Mouse (Mus musculus): Measurements from ENCODE around the gene Ifitm10. TPM values are rescaled to one million over a fixed set of nuclear protein-coding genes. Genes with fewer than 3 reads are reported as not detected.
"Not testable (repeated sequence)": the region's sequence is repeated elsewhere in the genome, so short reads cannot be mapped to it uniquely, and the experiment has no call there.

The Ifitm10 gene
- polyA plus RNA-seq, 1 experiment: 10.8 TPM

GRCm38 (mm10) chr7:142415314-142415713 is 41.8 kb upstream of the Ifitm10 start:
- no peak for DNase-seq
- H3K4me1 ChIP-seq (replicated peaks; ENCODE audit: control insufficient read depth, insufficient read depth, low read length): no peaks in the 10 kb centered on the region
- no peak overlapping the region for H3K4me3 ChIP-seq (ENCODE audit: control insufficient read depth, insufficient read depth, low read length)
- no peaks in the 10 kb centered on the region for H3K27me3 ChIP-seq (ENCODE audit: control insufficient read depth, insufficient read depth, low read length)
- TF ChIP-seq CTCF (IDR thresholded peaks at IDR 0.05; ENCODE audit: borderline replicate concordance, control insufficient read depth, extremely low read depth, insufficient read depth, low read length, poor library complexity): no peak
- no peak for TF ChIP-seq POLR2A (IDR thresholded peaks at IDR 0.05; ENCODE audit: control insufficient read depth, extremely low read depth, insufficient read depth, low read length, poor library complexity)
- no peak overlapping the region for H3K27ac ChIP-seq (ENCODE audit: control insufficient read depth, insufficient read depth, low read length)
- no peaks in the 10 kb centered on the region for H3K36me3 ChIP-seq (ENCODE audit: control insufficient read depth, insufficient read depth, low read length)
- 79% methylated on average over 4 of the region's 4 CpGs for WGBS

GRCm38 (mm10) chr7:142413285-142413684 is 39.7 kb upstream of the Ifitm10 start:
- H3K36me3 ChIP-seq (ENCODE audit: control insufficient read depth, insufficient read depth, low read length): no peaks in the 10 kb centered on the region
- TF ChIP-seq CTCF (IDR thresholded peaks at IDR 0.05; ENCODE audit: borderline replicate concordance, control insufficient read depth, extremely low read depth, insufficient read depth, low read length, poor library complexity) (no peak), POLR2A (IDR thresholded peaks at IDR 0.05; ENCODE audit: control insufficient read depth, extremely low read depth, insufficient read depth, low read length, poor library complexity) (no peak)
- H3K27ac ChIP-seq (ENCODE audit: control insufficient read depth, insufficient read depth, low read length): no peak overlapping the region
- no peak for DNase-seq
- no peaks in the 10 kb centered on the region for H3K4me1 ChIP-seq (replicated peaks; ENCODE audit: control insufficient read depth, insufficient read depth, low read length)
- H3K27me3 ChIP-seq (ENCODE audit: control insufficient read depth, insufficient read depth, low read length): no peaks in the 10 kb centered on the region
- WGBS: 98% methylated on average over 6 of the region's 6 CpGs
- no peak overlapping the region for H3K4me3 ChIP-seq (ENCODE audit: control insufficient read depth, insufficient read depth, low read length)

- Histone ChIP-seq H3K27ac (ENCODE audit: control insufficient read depth, insufficient read depth, low read length) (no peak overlapping the region), H3K27me3 (ENCODE audit: control insufficient read depth, insufficient read depth, low read length) (no peaks in the 10 kb centered on the region), H3K4me3 (ENCODE audit: control insufficient read depth, insufficient read depth, low read length) (no peak overlapping the region), H3K36me3 (ENCODE audit: control insufficient read depth, insufficient read depth, low read length) (no peaks in the 10 kb centered on the region), H3K4me1 (replicated peaks; ENCODE audit: control insufficient read depth, insufficient read depth, low read length) (no peaks in the 10 kb centered on the region)
- DNase-seq: no peak
- TF ChIP-seq CTCF (IDR thresholded peaks at IDR 0.05; ENCODE audit: borderline replicate concordance, control insufficient read depth, extremely low read depth, insufficient read depth, low read length, poor library complexity) (no peak), POLR2A (IDR thresholded peaks at IDR 0.05; ENCODE audit: control insufficient read depth, extremely low read depth, insufficient read depth, low read length, poor library complexity) (no peak)
- WGBS: 96% methylated on average over 3 of the region's 3 CpGs
Observed at GRCm38 (mm10) chr7:142409603-142410002, 36.0 kb upstream of the Ifitm10 start.

GRCm38 (mm10) chr7:142408686-142409085 is 35.1 kb upstream of the Ifitm10 start:
- Histone ChIP-seq H3K4me3 (ENCODE audit: control insufficient read depth, insufficient read depth, low read length) (no peak overlapping the region), H3K27ac (ENCODE audit: control insufficient read depth, insufficient read depth, low read length) (no peak overlapping the region), H3K27me3 (ENCODE audit: control insufficient read depth, insufficient read depth, low read length) (no peaks in the 10 kb centered on the region), H3K4me1 (replicated peaks; ENCODE audit: control insufficient read depth, insufficient read depth, low read length) (peaks cover 4% of the 10 kb centered on the region), H3K36me3 (ENCODE audit: control insufficient read depth, insufficient read depth, low read length) (no peaks in the 10 kb centered on the region)
- 97% methylated on average over 8 of the region's 8 CpGs for WGBS
- TF ChIP-seq CTCF (IDR thresholded peaks at IDR 0.05; ENCODE audit: borderline replicate concordance, control insufficient read depth, extremely low read depth, insufficient read depth, low read length, poor library complexity) (no peak), POLR2A (IDR thresholded peaks at IDR 0.05; ENCODE audit: control insufficient read depth, extremely low read depth, insufficient read depth, low read length, poor library complexity) (no peak)
- no peak for DNase-seq

- no peaks in the 10 kb centered on the region for H3K27me3 ChIP-seq (ENCODE audit: control insufficient read depth, insufficient read depth, low read length)
- peaks cover 8% of the 10 kb centered on the region for H3K4me1 ChIP-seq (replicated peaks; ENCODE audit: control insufficient read depth, insufficient read depth, low read length)
- DNase-seq: peak; percentile 49
- H3K4me3 ChIP-seq (ENCODE audit: control insufficient read depth, insufficient read depth, low read length): no peak overlapping the region
- no peaks in the 10 kb centered on the region for H3K36me3 ChIP-seq (ENCODE audit: control insufficient read depth, insufficient read depth, low read length)
- no peak overlapping the region for H3K27ac ChIP-seq (ENCODE audit: control insufficient read depth, insufficient read depth, low read length)
- TF ChIP-seq POLR2A (IDR thresholded peaks at IDR 0.05; ENCODE audit: control insufficient read depth, extremely low read depth, insufficient read depth, low read length, poor library complexity): no peak
- TF ChIP-seq CTCF (IDR thresholded peaks at IDR 0.05; ENCODE audit: borderline replicate concordance, control insufficient read depth, extremely low read depth, insufficient read depth, low read length, poor library complexity): no peak
- WGBS: 47% methylated on average over 4 of the region's 4 CpGs
Observed at GRCm38 (mm10) chr7:142407935-142408334, 34.4 kb upstream of the Ifitm10 start.

- not testable (repeated sequence) for H3K4me3 ChIP-seq (ENCODE audit: control insufficient read depth, insufficient read depth, low read length); DNase-seq; H3K4me1 ChIP-seq (replicated peaks; ENCODE audit: control insufficient read depth, insufficient read depth, low read length); H3K27me3 ChIP-seq (ENCODE audit: control insufficient read depth, insufficient read depth, low read length); H3K36me3 ChIP-seq (ENCODE audit: control insufficient read depth, insufficient read depth, low read length); H3K27ac ChIP-seq (ENCODE audit: control insufficient read depth, insufficient read depth, low read length)
- WGBS: 95% methylated on average over 5 of the region's 5 CpGs
Observed at GRCm38 (mm10) chr7:142405134-142405533, 31.6 kb upstream of the Ifitm10 start.

GRCm38 (mm10) chr7:142403591-142403990 is 30.0 kb upstream of the Ifitm10 start:
- no peaks in the 10 kb centered on the region for H3K36me3 ChIP-seq (ENCODE audit: control insufficient read depth, insufficient read depth, low read length)
- no peaks in the 10 kb centered on the region for H3K27me3 ChIP-seq (ENCODE audit: control insufficient read depth, insufficient read depth, low read length)
- no peak overlapping the region for H3K27ac ChIP-seq (ENCODE audit: control insufficient read depth, insufficient read depth, low read length)
- DNase-seq: peak; percentile 30
- peaks cover 12% of the 10 kb centered on the region for H3K4me1 ChIP-seq (replicated peaks; ENCODE audit: control insufficient read depth, insufficient read depth, low read length)
- no peak for TF ChIP-seq CTCF (IDR thresholded peaks at IDR 0.05; ENCODE audit: borderline replicate concordance, control insufficient read depth, extremely low read depth, insufficient read depth, low read length, poor library complexity)
- TF ChIP-seq POLR2A (IDR thresholded peaks at IDR 0.05; ENCODE audit: control insufficient read depth, extremely low read depth, insufficient read depth, low read length, poor library complexity): no peak
- H3K4me3 ChIP-seq (ENCODE audit: control insufficient read depth, insufficient read depth, low read length): no peak overlapping the region
- 34% methylated on average over 4 of the region's 4 CpGs for WGBS
